Mouse (Mus musculus) myocyte (in vitro differentiated cells): ENCODE data around the gene Ccdc30.

Experiments used
- E2F4 ChIP-seq: IDR thresholded peaks from one replicate; pipeline ENCODE4 v1.6.1; 2011; ENCODE audit warnings: mild to moderate bottlenecking, control low read depth, moderate library complexity; ENCODE audit not compliant: insufficient read depth
- MAX ChIP-seq: IDR thresholded peaks from one replicate; pipeline ENCODE4 v1.6.1; 2011; ENCODE audit warnings: low read depth, mild to moderate bottlenecking, control low read depth
- MYOG ChIP-seq, 3 experiments: IDR thresholded peaks; one replicate each; pipeline ENCODE4 v1.6.1; 2011; ENCODE audit warnings: control low read depth in 2 of 3, low read depth in 2 of 3, mild to moderate bottlenecking in 2 of 3; ENCODE audit not compliant: insufficient read length in 2 of 3, control insufficient read depth in 1 of 3, insufficient read depth in 1 of 3
- POLR2A ChIP-seq: IDR thresholded peaks from one replicate; pipeline ENCODE4 v1.6.1; 2011; ENCODE audit warnings: low read depth, mild to moderate bottlenecking, control low read depth, moderate library complexity; ENCODE audit not compliant: insufficient read length
- POLR2AphosphoS2 ChIP-seq: IDR thresholded peaks from one replicate; pipeline ENCODE4 v1.6.1; 2011; ENCODE audit warnings: low read depth, control low read depth; ENCODE audit not compliant: insufficient read length
- REST ChIP-seq: IDR thresholded peaks from one replicate; pipeline ENCODE4 v1.6.1; 2011; ENCODE audit warnings: mild to moderate bottlenecking, control low read depth, moderate library complexity; ENCODE audit not compliant: insufficient read depth, insufficient read length
- SRF ChIP-seq: IDR thresholded peaks from one replicate; pipeline ENCODE4 v1.6.1; 2011; ENCODE audit warnings: low read depth; ENCODE audit not compliant: control insufficient read depth, insufficient read length
- TCF12 ChIP-seq: IDR thresholded peaks from one replicate; pipeline ENCODE4 v1.6.1; 2011; ENCODE audit warnings: mild to moderate bottlenecking, control low read depth; ENCODE audit not compliant: poor library complexity, insufficient read depth, severe bottlenecking
- TCF3 ChIP-seq: IDR thresholded peaks from one replicate; pipeline ENCODE4 v1.6.1; 2011; ENCODE audit warnings: low read depth, control low read depth; ENCODE audit not compliant: insufficient read length
- USF1 ChIP-seq: IDR thresholded peaks from one replicate; pipeline ENCODE4 v1.6.1; 2011; ENCODE audit warnings: low read depth, mild to moderate bottlenecking, control low read depth, moderate library complexity

DNA sequence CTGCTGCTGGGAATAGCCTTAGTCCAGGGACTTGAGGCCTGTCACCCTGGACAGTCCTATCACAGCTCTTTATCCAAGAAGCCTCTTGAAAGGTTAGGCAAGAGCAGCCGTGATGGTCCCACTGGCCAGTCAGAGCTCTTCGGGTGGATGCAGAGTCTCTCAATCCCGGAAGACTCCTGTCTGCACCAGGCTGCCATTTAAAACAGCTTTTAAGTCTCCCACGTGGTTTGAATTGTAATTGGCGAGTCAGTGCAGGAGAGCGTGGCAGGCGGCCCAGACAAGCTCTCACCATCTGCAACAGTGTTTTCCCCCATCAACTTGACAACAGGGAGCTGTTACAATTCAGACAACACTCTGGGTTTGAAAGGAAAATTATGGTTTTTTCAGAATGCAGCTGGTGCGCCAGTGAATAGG, 45.4 kb upstream of the Ccdc30 start:
- no peak for TF ChIP-seq MYOG (IDR thresholded peaks at IDR 0.05; ENCODE audit: control insufficient read depth in 1 of 3, insufficient read depth in 1 of 3, insufficient read length in 2 of 3, low read depth in 2 of 3)
- no peak for TF ChIP-seq POLR2A
- no peak for TF ChIP-seq POLR2AphosphoS2
- no peak for TF ChIP-seq TCF3
- no peak for TF ChIP-seq TCF12
- no peak for TF ChIP-seq MAX
- TF ChIP-seq E2F4 = no peak
- TF ChIP-seq USF1 = no peak
- no peak for TF ChIP-seq SRF
- TF ChIP-seq REST = no peak
